Mouse (Mus musculus) liver, adult 2 months (tissue): ENCODE measurements at regions not wholly inside any gene's neighbourhood (a gene's known extent, or its start where the extent isn't known, plus 50 kb on each side); places are given as distances from the start of the nearest gene placed in this dataset.

Source experiments
- CTCF ChIP-seq: fragments of 200-500 bp; IDR thresholded peaks from 2 replicates; pipeline ENCODE4 v1.5.1; 2011; ENCODE audit warnings: low read depth, low read length, control low read depth
- POLR2A ChIP-seq: fragments of 200-500 bp; IDR thresholded peaks from 2 replicates; pipeline ENCODE4 v1.6.1; 2011; ENCODE audit warnings: low read length, control low read depth; ENCODE audit not compliant: insufficient read depth; ENCODE audit errors: extremely low read depth

- TF ChIP-seq CTCF (no peak), POLR2A (no peak)
Observed at GRCm38 (mm10) chr3:81304017-81304791, 268.0 kb downstream of the Pdgfc start.
